Mouse (Mus musculus): ENCODE results near the gene Olfr1284. TPM values are rescaled to one million over a fixed set of nuclear protein-coding genes. Genes with fewer than 3 reads are reported as not detected.
"Not testable (repeated sequence)": the region's sequence is repeated elsewhere in the genome, so short reads cannot be mapped to it uniquely, and the experiment has no call there.

The Olfr1284 gene
- not detected in 2 replicates for polyA plus RNA-seq (2012)

DNA sequence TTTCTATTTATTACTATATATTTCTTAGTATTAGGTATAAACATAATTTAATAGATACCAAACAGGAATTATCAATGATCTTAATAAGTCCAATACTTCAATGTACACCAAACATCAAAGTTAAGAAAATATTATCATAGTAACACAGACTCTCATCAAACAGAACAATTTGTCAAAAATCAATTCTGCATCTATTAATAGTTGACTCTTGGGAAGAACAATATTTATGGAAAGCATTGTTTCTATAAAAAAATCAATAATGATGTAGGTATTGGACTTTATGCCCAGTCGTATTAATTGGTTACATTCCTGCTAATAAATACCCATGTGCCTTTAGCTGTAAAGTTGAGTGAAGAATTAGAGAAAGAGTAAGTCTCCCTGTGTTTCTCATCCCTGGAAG lies at the start of gene Olfr1284:
Olfr1284 (plus strand) TSS at position 301 of the 400 bp plus-strand sequence.
- H3K9me3 ChIP-seq (ENCODE audit: control insufficient read depth, low read length) = peaks cover 4% of the 10 kb centered on the region
- TF ChIP-seq TAL1 (IDR thresholded peaks at IDR 0.05; ENCODE audit: low read length) (no peak), GATA1 (IDR thresholded peaks at IDR 0.05; ENCODE audit: low read length) (no peak)
- H3K36me3 ChIP-seq (ENCODE audit: control insufficient read depth) = no peaks in the 10 kb centered on the region
- no peaks in the 10 kb centered on the region for H3K27me3 ChIP-seq (ENCODE audit: control insufficient read depth)
- no peaks in the 10 kb centered on the region for H3K4me1 ChIP-seq (ENCODE audit: control insufficient read depth)
- no peak within 1 kb of the TSS for H3K4me3 ChIP-seq (replicated peaks)

DNA sequence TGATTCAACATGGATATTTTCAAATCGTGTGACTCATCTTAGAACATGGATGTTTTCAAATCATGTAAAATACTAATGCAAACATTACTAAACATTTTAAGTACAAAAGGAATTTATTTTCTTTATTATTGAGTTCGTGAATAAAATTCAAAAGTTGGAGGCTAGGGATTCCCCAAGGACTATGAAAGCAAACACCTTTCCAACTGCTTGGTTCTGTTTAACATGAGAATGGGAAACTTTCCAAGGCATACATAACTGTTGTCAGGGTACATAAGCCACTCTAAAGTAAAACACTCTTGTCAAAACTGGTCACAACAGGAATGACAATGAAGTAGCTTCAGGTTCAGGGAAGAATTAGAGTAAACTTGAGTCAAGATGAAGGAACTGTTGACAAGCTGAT lies 49.1 kb upstream of the Olfr1284 start, which contains the start of gene Olfr1281:
Olfr1281 (plus strand) TSS at position 301 of the 400 bp plus-strand sequence.
- Histone ChIP-seq H3K36me3 (ENCODE audit: control insufficient read depth) (no peaks in the 10 kb centered on the region), H3K27me3 (ENCODE audit: control insufficient read depth) (no peaks in the 10 kb centered on the region), H3K4me3 (replicated peaks) (no peak within 1 kb of the TSS), H3K9me3 (ENCODE audit: control insufficient read depth, low read length) (no peaks in the 10 kb centered on the region), H3K4me1 (ENCODE audit: control insufficient read depth) (no peaks in the 10 kb centered on the region)
- TF ChIP-seq GATA1 (IDR thresholded peaks at IDR 0.05; ENCODE audit: low read length) = no peak
- no peak for TF ChIP-seq TAL1 (IDR thresholded peaks at IDR 0.05; ENCODE audit: low read length)

DNA sequence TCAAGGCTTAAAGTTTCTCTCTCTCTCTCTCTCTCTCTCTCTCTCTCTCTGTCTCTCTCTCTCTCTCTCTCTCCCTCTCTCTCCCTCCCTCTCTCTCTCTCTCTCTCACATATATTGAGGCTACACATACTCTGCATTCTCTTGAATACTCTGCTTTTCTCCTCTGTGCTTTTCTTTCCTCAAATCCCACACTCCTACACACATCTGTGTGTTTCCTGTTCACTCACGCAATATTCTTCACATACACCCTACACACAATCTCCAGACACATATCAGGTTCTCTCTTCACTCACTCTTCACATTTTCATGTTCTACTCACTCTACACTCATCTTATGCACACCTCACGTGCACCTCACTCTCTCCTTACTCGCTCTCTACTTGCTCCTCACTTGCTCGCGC lies 41.6 kb upstream of the Olfr1284 start:
- not testable (repeated sequence) for H3K9me3 ChIP-seq (ENCODE audit: control insufficient read depth, low read length); H3K36me3 ChIP-seq (ENCODE audit: control insufficient read depth); H3K4me3 ChIP-seq (replicated peaks); H3K27me3 ChIP-seq (ENCODE audit: control insufficient read depth); H3K4me1 ChIP-seq (ENCODE audit: control insufficient read depth)

DNA sequence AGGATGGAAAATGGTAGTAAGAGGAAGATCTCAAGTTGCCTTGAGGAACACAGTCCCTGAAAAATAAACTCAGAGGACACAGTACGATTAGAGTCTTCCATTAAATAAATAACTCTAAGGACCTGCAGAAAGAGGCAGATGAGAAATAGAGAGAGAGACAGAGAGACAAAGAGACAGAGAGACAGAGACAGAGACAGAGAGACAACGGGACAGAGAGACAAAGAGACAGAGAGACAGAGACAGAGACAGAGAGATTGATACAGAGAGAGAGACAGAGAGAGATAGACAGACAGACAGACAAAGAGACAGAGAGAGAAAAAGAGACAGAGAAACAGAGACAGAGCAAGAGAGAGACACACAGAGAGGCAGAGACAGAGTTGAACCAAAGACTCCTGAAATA lies 39.3 kb upstream of the Olfr1284 start, which contains the start of gene Olfr1282:
Olfr1282 (minus strand) TSS at position 101 of the 400 bp plus-strand sequence.
- H3K9me3 ChIP-seq (ENCODE audit: control insufficient read depth, low read length) = 0 out of 2 replicates have a peak, but pooled peaks cover 2% of the 10 kb centered on the region
- no peaks in the 10 kb centered on the region for H3K27me3 ChIP-seq (ENCODE audit: control insufficient read depth)
- H3K36me3 ChIP-seq (ENCODE audit: control insufficient read depth) = no peaks in the 10 kb centered on the region
- no peak within 1 kb of the TSS for H3K4me3 ChIP-seq (replicated peaks)
- H3K4me1 ChIP-seq (ENCODE audit: control insufficient read depth) = no peaks in the 10 kb centered on the region
- TF ChIP-seq TAL1 (IDR thresholded peaks at IDR 0.05; ENCODE audit: low read length) (no peak), GATA1 (IDR thresholded peaks at IDR 0.05; ENCODE audit: low read length) (no peak)

DNA sequence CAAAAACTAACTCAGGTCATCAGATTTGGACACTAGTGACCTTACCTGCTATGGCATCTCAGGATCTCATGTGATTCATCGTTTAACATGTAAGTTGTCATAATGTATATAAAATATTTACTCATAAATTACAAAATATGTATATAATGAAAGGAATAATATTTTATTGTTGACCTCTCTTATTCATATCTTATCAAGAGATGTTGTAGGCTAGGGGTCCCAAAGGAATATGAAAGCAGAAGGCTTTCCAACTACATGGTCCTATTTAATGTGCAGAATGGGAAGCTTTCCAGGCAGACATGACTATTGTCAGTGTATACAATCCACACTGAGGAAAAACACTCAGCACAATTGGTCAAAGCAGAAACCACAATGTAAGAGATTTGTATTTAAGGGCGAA lies 8.8 kb upstream of the Olfr1284 start, which contains the start of gene Olfr1283:
Olfr1283 (plus strand) TSS at position 301 of the 400 bp plus-strand sequence.
- Histone ChIP-seq H3K27me3 (ENCODE audit: control insufficient read depth) (no peaks in the 10 kb centered on the region), H3K36me3 (ENCODE audit: control insufficient read depth) (no peaks in the 10 kb centered on the region)

DNA sequence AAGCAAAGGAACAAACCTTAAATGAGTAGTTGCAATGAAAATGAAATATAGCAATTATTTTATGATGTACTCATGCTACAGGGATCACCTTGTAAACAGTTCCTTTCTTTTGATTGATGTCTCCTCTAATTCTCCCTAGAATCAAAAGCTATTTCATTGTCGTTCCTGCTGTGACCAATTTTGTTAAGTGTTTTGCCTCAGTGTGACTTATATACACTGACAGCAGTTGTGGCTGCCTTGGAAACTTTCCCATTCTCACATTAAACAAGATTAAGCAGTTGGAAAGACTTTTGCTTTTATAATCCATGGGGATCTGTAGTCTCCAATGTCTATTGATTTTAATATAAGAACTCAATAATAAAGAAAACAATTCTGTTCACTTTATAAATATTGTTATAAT lies 47.6 kb downstream of the Olfr1284 start, which contains the start of gene Olfr1286:
Olfr1286 (minus strand) TSS at position 185 of the 400 bp plus-strand sequence.
- TF ChIP-seq GATA1 (IDR thresholded peaks at IDR 0.05; ENCODE audit: low read length) (no peak), TAL1 (IDR thresholded peaks at IDR 0.05; ENCODE audit: low read length) (no peak)
- no peaks in the 10 kb centered on the region; the same call in 1 of the 2 replicates for H3K9me3 ChIP-seq (ENCODE audit: control insufficient read depth, low read length)
- H3K27me3 ChIP-seq (ENCODE audit: control insufficient read depth) = no peaks in the 10 kb centered on the region
- no peak within 1 kb of the TSS for H3K4me3 ChIP-seq (replicated peaks)
- H3K4me1 ChIP-seq (ENCODE audit: control insufficient read depth) = no peaks in the 10 kb centered on the region
- H3K36me3 ChIP-seq (ENCODE audit: control insufficient read depth) = no peaks in the 10 kb centered on the region

More for the DNA sequence above, 8.8 kb upstream of the Olfr1284 start, which contains the start of gene Olfr1283:
- Histone ChIP-seq H3K4me1 (ENCODE audit: control insufficient read depth) (no peaks in the 10 kb centered on the region), H3K9me3 (ENCODE audit: control insufficient read depth, low read length) (no peaks in the 10 kb centered on the region), H3K4me3 (replicated peaks) (no peak within 1 kb of the TSS)
- TF ChIP-seq TAL1 (IDR thresholded peaks at IDR 0.05; ENCODE audit: low read length) (no peak), GATA1 (IDR thresholded peaks at IDR 0.05; ENCODE audit: low read length) (no peak)

Other genes with a start within 250 kb of the Olfr1284 start
- not detected in 2 replicates for gene Gm15130, start 222.6 kb upstream of the Olfr1284 start, polyA plus RNA-seq (2012)
- gene 4930430A15Rik, start 145.9 kb upstream of the Olfr1284 start, polyA plus RNA-seq (2012) = not detected in 2 replicates
- gene Olfr1275, start 140.2 kb upstream of the Olfr1284 start, polyA plus RNA-seq (2012) = not detected in 2 replicates
- gene Olfr1276, start 121.0 kb upstream of the Olfr1284 start, polyA plus RNA-seq (2012) = not detected in 2 replicates
- not detected in 2 replicates for gene Olfr1277, start 101.4 kb upstream of the Olfr1284 start, polyA plus RNA-seq (2012)
- gene Olfr1278, start 85.4 kb upstream of the Olfr1284 start, polyA plus RNA-seq (2012) = not detected in 2 replicates
- gene Olfr1279, start 74.9 kb upstream of the Olfr1284 start, polyA plus RNA-seq (2012) = not detected in 2 replicates
- gene Olfr1280, start 61.5 kb upstream of the Olfr1284 start, polyA plus RNA-seq (2012) = not detected in 2 replicates
- gene Olfr1281, start 49.0 kb upstream of the Olfr1284 start, polyA plus RNA-seq (2012) = not detected in 2 replicates
- not detected in 2 replicates for gene Olfr1282, start 39.4 kb upstream of the Olfr1284 start, polyA plus RNA-seq (2012)
- gene Olfr1283, start 8.7 kb upstream of the Olfr1284 start, polyA plus RNA-seq (2012) = not detected in 2 replicates
- not detected in 2 replicates for gene Olfr1286, start 47.6 kb downstream of the Olfr1284 start, polyA plus RNA-seq (2012)
- not detected in 2 replicates for gene Olfr1287, start 73.6 kb downstream of the Olfr1284 start, polyA plus RNA-seq (2012)
- not detected in 2 replicates for gene Olfr1288, start 98.6 kb downstream of the Olfr1284 start, polyA plus RNA-seq (2012)
- gene Olfr1289, start 105.3 kb downstream of the Olfr1284 start, polyA plus RNA-seq (2012) = not detected in 2 replicates
- not detected in 2 replicates for gene Olfr1290, start 118.3 kb downstream of the Olfr1284 start, polyA plus RNA-seq (2012)
- gene Olfr1291-ps1, start 121.7 kb downstream of the Olfr1284 start, polyA plus RNA-seq (2012) = 0.01 TPM in 1 of 2 replicates, not detected in the other
- gene Olfr1293-ps, start 149.7 kb downstream of the Olfr1284 start, polyA plus RNA-seq (2012) = not detected in 2 replicates
- gene Olfr1294, start 164.8 kb downstream of the Olfr1284 start, polyA plus RNA-seq (2012) = not detected in 2 replicates
- not detected in 2 replicates for gene Olfr1295, start 194.2 kb downstream of the Olfr1284 start, polyA plus RNA-seq (2012)